Mouse (Mus musculus): ENCODE data around the gene Capzb.

The Capzb gene

GRCm38 (mm10) chr4:139179731-139180625 is 12.7 kb upstream of the Capzb start:
- no peak for DNase-seq (ENCODE audit: low spot score)

GRCm38 (mm10) chr4:139182511-139182910 is 10.2 kb upstream of the Capzb start:
- DNase-seq (ENCODE audit: low spot score) = no peak

- no peak for DNase-seq (ENCODE audit: low spot score)
Measured at GRCm38 (mm10) chr4:139185766-139186442, 6.8 kb upstream of the Capzb start.

GRCm38 (mm10) chr4:139187930-139188329 is 4.8 kb upstream of the Capzb start:
- no peak for DNase-seq (ENCODE audit: low spot score)

- DNase-seq (ENCODE audit: low spot score) = no peak
Measured at GRCm38 (mm10) chr4:139191605-139192498, 847 bp upstream of the Capzb start.

- DNase-seq (ENCODE audit: low spot score) = no peak
Measured at GRCm38 (mm10) chr4:139193176-139194093, 736 bp downstream of the Capzb start.

- no peak for DNase-seq (ENCODE audit: low spot score)
Measured at GRCm38 (mm10) chr4:139195101-139195500, 2.4 kb downstream of the Capzb start.

GRCm38 (mm10) chr4:139196464-139196863 is 3.8 kb downstream of the Capzb start:
- DNase-seq (ENCODE audit: low spot score) = no peak

GRCm38 (mm10) chr4:139196949-139197348 is 4.2 kb downstream of the Capzb start:
- DNase-seq (ENCODE audit: low spot score) = no peak

- no peak for DNase-seq (ENCODE audit: low spot score)
Measured at GRCm38 (mm10) chr4:139197453-139197852, 4.8 kb downstream of the Capzb start.

GRCm38 (mm10) chr4:139198004-139198689 is 5.4 kb downstream of the Capzb start:
- no peak for DNase-seq (ENCODE audit: low spot score)

- DNase-seq (ENCODE audit: low spot score) = no peak
Measured at GRCm38 (mm10) chr4:139199126-139199525, 6.4 kb downstream of the Capzb start.

GRCm38 (mm10) chr4:139199703-139200340 is 7.1 kb downstream of the Capzb start:
- no peak for DNase-seq (ENCODE audit: low spot score)

- no peak for DNase-seq (ENCODE audit: low spot score)
Measured at GRCm38 (mm10) chr4:139200946-139201345, 8.2 kb downstream of the Capzb start.

- no peak for DNase-seq (ENCODE audit: low spot score)
Measured at GRCm38 (mm10) chr4:139202556-139202955, 9.9 kb downstream of the Capzb start.

- no peak for DNase-seq (ENCODE audit: low spot score)
Measured at GRCm38 (mm10) chr4:139203381-139203780, 10.7 kb downstream of the Capzb start.

- no peak for DNase-seq (ENCODE audit: low spot score)
Measured at GRCm38 (mm10) chr4:139205842-139206241, 13.1 kb downstream of the Capzb start.

- no peak for DNase-seq (ENCODE audit: low spot score)
Measured at GRCm38 (mm10) chr4:139206353-139207045, 13.8 kb downstream of the Capzb start.

All from layer of hippocampus, adult 9-10 months (tissue).